In the genomic region with DNA sequence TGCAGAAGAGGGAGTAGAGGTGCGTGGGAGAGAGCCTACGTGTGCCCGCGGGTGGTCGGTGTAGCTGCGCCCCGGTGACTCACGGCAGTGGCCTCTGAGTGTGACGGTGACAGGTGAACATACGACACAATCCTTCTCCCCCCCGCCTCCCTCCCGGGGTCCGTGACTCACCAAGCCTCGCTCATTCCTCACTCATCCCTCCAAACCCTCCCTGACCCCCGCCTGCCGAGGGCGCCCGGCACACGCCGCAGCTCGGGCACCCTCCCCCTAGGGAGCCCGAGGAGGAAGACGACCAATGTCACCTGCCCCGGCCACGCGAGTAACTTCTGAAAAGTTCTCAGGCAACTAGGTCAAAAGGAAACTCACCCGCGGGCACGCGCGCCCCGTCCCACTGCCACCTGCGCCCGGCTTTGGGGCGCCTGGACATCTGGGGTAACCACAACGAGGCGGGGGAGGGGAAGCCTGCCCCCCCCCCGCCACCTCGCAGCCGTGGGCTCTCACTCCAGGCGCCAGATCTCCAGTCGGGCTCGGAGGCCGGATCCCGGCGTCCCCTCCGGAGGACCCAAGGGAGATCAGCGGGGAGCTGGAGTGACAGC, we compare ENCODE assay signal across 8 mouse cellular contexts. TPM values are rescaled to one million over a fixed set of nuclear protein-coding genes. Genes with fewer than 3 reads are reported as not detected.
DNase-seq lines count a peak whose midpoint lies in the region; ATAC-seq and TF ChIP-seq lines count a peak whose summit lies in the region.

No protein-coding gene starts in this region.

- peaks cover 49% of the 10 kb centered on the region for H3K4me1 ChIP-seq in forebrain, embryonic 15.5 days
- peaks cover 43% of the 10 kb centered on the region for H3K4me1 ChIP-seq in hindbrain, embryonic 14.5 days (replicated peaks; ENCODE audit: control insufficient read depth, insufficient read depth, low read length)
- H3K4me1 ChIP-seq in liver, embryonic 13.5 days (replicated peaks): peaks cover 68% of the 10 kb centered on the region

- H3ac ChIP-seq in myocyte (ENCODE audit: control insufficient read depth, insufficient read length): peak overlapping the region; percentile 57

- WGBS in forebrain, embryonic 15.5 days: 1% methylated on average over 40 of the region's 48 CpGs
- 2% methylated on average over 35 of the region's 48 CpGs for WGBS in hindbrain, embryonic 14.5 days
- under 1% methylated on average over 48 of the region's 48 CpGs for WGBS in liver, embryonic 13.5 days (ENCODE audit: insufficient replicate concordance)

- H3K79me2 ChIP-seq in myocyte (ENCODE audit: control insufficient read depth, insufficient read depth): peaks cover 29% of the 10 kb centered on the region

- DNase-seq in left cerebral cortex, adult 2 months (ENCODE audit: extremely low spot score in 1 of 2, low spot score in 2 of 2): peak; percentile 41 to 56
- DNase-seq in left cerebral cortex, postnatal 4 days: no peak
- DNase-seq in adrenal gland, postnatal 14 days: peak; percentile 87
- DNase-seq in hindbrain, embryonic 14.5 days (ENCODE audit: low spot score): no peak
- peak; percentile 34 for DNase-seq in liver, embryonic 13.5 days
- DNase-seq in thymus, postnatal 4 days: peak; percentile 80

- no peak for TF ChIP-seq POLR2A in myocyte (IDR thresholded peaks at IDR 0.05; ENCODE audit: insufficient read length, low read depth)

- H3K9me3 ChIP-seq in forebrain, embryonic 15.5 days: no peaks in the 10 kb centered on the region
- H3K9me3 ChIP-seq in hindbrain, embryonic 14.5 days (ENCODE audit: control insufficient read depth, low read length): no peaks in the 10 kb centered on the region
- H3K9me3 ChIP-seq in liver, embryonic 13.5 days (replicated peaks): no peaks in the 10 kb centered on the region

- peak overlapping the region; percentile 82 for H3K4me3 ChIP-seq in left cerebral cortex, adult 2 months
- H3K4me3 ChIP-seq in forebrain, embryonic 15.5 days: peak overlapping the region; percentile 75
- H3K4me3 ChIP-seq in hindbrain, embryonic 14.5 days (replicated peaks; ENCODE audit: low read length): peak overlapping the region; percentile 69
- H3K4me3 ChIP-seq in liver, embryonic 13.5 days (replicated peaks): peak overlapping the region; percentile 68
- peak overlapping the region; percentile 54 for H3K4me3 ChIP-seq in myocyte

- H3K4me2 ChIP-seq in forebrain, embryonic 15.5 days (replicated peaks): peak overlapping the region; percentile 93
- H3K4me2 ChIP-seq in hindbrain, embryonic 14.5 days (replicated peaks): peak overlapping the region; percentile 87
- peak overlapping the region; percentile 91 for H3K4me2 ChIP-seq in liver, embryonic 13.5 days
- peak overlapping the region; percentile 100 for H3K4me2 ChIP-seq in myocyte (ENCODE audit: low read depth)

- no peaks in the 10 kb centered on the region for H3K27me3 ChIP-seq in forebrain, embryonic 15.5 days
- peaks cover 22% of the 10 kb centered on the region for H3K27me3 ChIP-seq in hindbrain, embryonic 14.5 days (ENCODE audit: control insufficient read depth, insufficient read depth, low read length)
- peaks cover 42% of the 10 kb centered on the region for H3K27me3 ChIP-seq in liver, embryonic 13.5 days
- no peaks in the 10 kb centered on the region for H3K27me3 ChIP-seq in myocyte (ENCODE audit: control insufficient read depth, insufficient read depth, insufficient read length)

- ATAC-seq in forebrain, embryonic 15.5 days (replicated peaks): no peak
- no peak for ATAC-seq in hindbrain, embryonic 14.5 days (ENCODE audit: low FRiP score)
- ATAC-seq in liver, embryonic 13.5 days (ENCODE audit: low read depth): 0 out of 2 replicates have a peak, but pooled peaks have one; percentile 1

- peak overlapping the region; percentile 59 for H3K9ac ChIP-seq in forebrain, embryonic 15.5 days (replicated peaks)
- H3K9ac ChIP-seq in hindbrain, embryonic 14.5 days: peak overlapping the region; percentile 64
- H3K9ac ChIP-seq in liver, embryonic 13.5 days: peak overlapping the region; percentile 73

- no peak for TF ChIP-seq CTCF in left cerebral cortex, adult 2 months (IDR thresholded peaks at IDR 0.05)

- intact Hi-C loops in left cerebral cortex, adult 2 months (cut with DNase I): loop anchor here (1.0 kb wide), 1 partner anchor 28 kb away; no protein-coding TSS in a partner anchor
- intact Hi-C loops in left cerebral cortex, postnatal 4 days (cut with DNase I): no loop called here

- H3K27ac ChIP-seq in left cerebral cortex, adult 2 months: peak overlapping the region; percentile 96
- H3K27ac ChIP-seq in forebrain, embryonic 15.5 days (replicated peaks): no peak overlapping the region
- H3K27ac ChIP-seq in hindbrain, embryonic 14.5 days: no peak overlapping the region
- H3K27ac ChIP-seq in liver, embryonic 13.5 days: 0 out of 2 replicates have a peak overlapping the region, but pooled peaks have one; percentile 43

- no peaks in the 10 kb centered on the region for H3K36me3 ChIP-seq in forebrain, embryonic 15.5 days
- H3K36me3 ChIP-seq in hindbrain, embryonic 14.5 days (replicated peaks; ENCODE audit: control insufficient read depth, insufficient read depth): no peaks in the 10 kb centered on the region
- H3K36me3 ChIP-seq in liver, embryonic 13.5 days: no peaks in the 10 kb centered on the region
- no peaks in the 10 kb centered on the region for H3K36me3 ChIP-seq in myocyte (ENCODE audit: control insufficient read depth, insufficient read depth)

TF ChIP-seq in myocyte, 11 proteins besides CTCF, POLR2A, EP300 and RAD21:
- TF ChIP-seq USF1 (IDR thresholded peaks at IDR 0.05; ENCODE audit: low read depth) (no peak), MYOD1 (IDR thresholded peaks at IDR 0.05; ENCODE audit: control insufficient read depth in 1 of 3, insufficient read length in 2 of 3, low read depth in 2 of 3) (peak in 2 of 3 experiments; percentile 86 to 98), POLR2AphosphoS2 (IDR thresholded peaks at IDR 0.05; ENCODE audit: insufficient read length, low read depth) (no peak), SRF (IDR thresholded peaks at IDR 0.05; ENCODE audit: control insufficient read depth, insufficient read length, low read depth) (no peak), CEBPB (IDR thresholded peaks at IDR 0.05; ENCODE audit: insufficient read depth, poor library complexity, severe bottlenecking) (no peak), MYOG (IDR thresholded peaks at IDR 0.05; ENCODE audit: control insufficient read depth in 1 of 3, insufficient read depth in 1 of 3, insufficient read length in 2 of 3, low read depth in 2 of 3) (peak in 2 of 3 experiments; percentile 1 to 75), REST (IDR thresholded peaks at IDR 0.05; ENCODE audit: insufficient read depth, insufficient read length) (no peak), MAX (IDR thresholded peaks at IDR 0.05; ENCODE audit: low read depth) (no peak), TCF12 (IDR thresholded peaks at IDR 0.05; ENCODE audit: insufficient read depth, poor library complexity, severe bottlenecking) (no peak), E2F4 (IDR thresholded peaks at IDR 0.05; ENCODE audit: insufficient read depth) (no peak), TCF3 (IDR thresholded peaks at IDR 0.05; ENCODE audit: insufficient read length, low read depth) (peak; percentile 34)

RNA-seq across cellular contexts. Expression of gene Csrnp1, which starts 1.4 kb away (rescaled TPM):
- total RNA-seq in left cerebral cortex, adult 2 months (2021): 10 to 100 TPM; 28.7 to 31.3 TPM
- total RNA-seq in left cerebral cortex, postnatal 4 days (2021): 1 to 10 TPM; 2.9 to 3.7 TPM
- total RNA-seq in adrenal gland, postnatal 14 days (2021): 17.8 and 24.5 TPM in 2 replicates
- 1.6 and 2.0 TPM in 2 replicates for polyA plus RNA-seq in forebrain, embryonic 15.5 days (2015; fragmentation: Nextera tagmentation; extraction: Ambion mirVana)
- polyA plus RNA-seq in hindbrain, embryonic 14.5 days (2014; fragmentation: Nextera tagmentation; extraction: Ambion mirVana): 0.68 and 0.80 TPM in 2 replicates
- polyA plus RNA-seq in liver, embryonic 13.5 days (2015; fragmentation: Nextera tagmentation; extraction: Ambion mirVana): 1.2 and 1.3 TPM in 2 replicates
- polyA plus RNA-seq in myocyte (2012; fragmentation: generic; extraction: Trizol): 9.2 TPM

RNA-seq across cellular contexts. Expression of gene Xirp1, which starts 40.3 kb away (rescaled TPM):
- under 1 TPM; 0.14 to 0.20 TPM for total RNA-seq in left cerebral cortex, adult 2 months (2021)
- total RNA-seq in left cerebral cortex, postnatal 4 days (2021): under 1 TPM in 1 of 2 experiments, not detected in 1; 0.06 TPM
- 0.22 and 0.30 TPM in 2 replicates for total RNA-seq in adrenal gland, postnatal 14 days (2021)
- polyA plus RNA-seq in forebrain, embryonic 15.5 days (2015; fragmentation: Nextera tagmentation; extraction: Ambion mirVana): not detected in 2 replicates
- 0.04 TPM in 1 of 2 replicates, not detected in the other for polyA plus RNA-seq in hindbrain, embryonic 14.5 days (2014; fragmentation: Nextera tagmentation; extraction: Ambion mirVana)
- polyA plus RNA-seq in liver, embryonic 13.5 days (2015; fragmentation: Nextera tagmentation; extraction: Ambion mirVana): 0.01 and 0.14 TPM in 2 replicates
- 35.6 TPM for polyA plus RNA-seq in myocyte (2012; fragmentation: generic; extraction: Trizol)

RNA-seq across cellular contexts. Expression of gene Ttc21a, which starts 45.6 kb away (rescaled TPM):
- total RNA-seq in left cerebral cortex, adult 2 months (2021): under 1 TPM; 0.45 to 0.77 TPM
- 1 to 10 TPM; 1.4 to 1.5 TPM for total RNA-seq in left cerebral cortex, postnatal 4 days (2021)
- 0.11 TPM in 2 replicates for total RNA-seq in adrenal gland, postnatal 14 days (2021)
- polyA plus RNA-seq in forebrain, embryonic 15.5 days (2015; fragmentation: Nextera tagmentation; extraction: Ambion mirVana): 0.57 and 0.69 TPM in 2 replicates
- polyA plus RNA-seq in hindbrain, embryonic 14.5 days (2014; fragmentation: Nextera tagmentation; extraction: Ambion mirVana): 1.2 TPM in 2 replicates
- 0.08 and 0.09 TPM in 2 replicates for polyA plus RNA-seq in liver, embryonic 13.5 days (2015; fragmentation: Nextera tagmentation; extraction: Ambion mirVana)
- polyA plus RNA-seq in myocyte (2012; fragmentation: generic; extraction: Trizol): 0.05 TPM

RNA-seq across cellular contexts. Expression of gene Gorasp1, which starts 45.7 kb away (rescaled TPM):
- total RNA-seq in left cerebral cortex, adult 2 months (2021): 10 to 100 TPM; 30.7 to 38.0 TPM
- 10 to 100 TPM; 20.2 to 22.8 TPM for total RNA-seq in left cerebral cortex, postnatal 4 days (2021)
- 17.0 and 22.3 TPM in 2 replicates for total RNA-seq in adrenal gland, postnatal 14 days (2021)
- 25.5 and 26.2 TPM in 2 replicates for polyA plus RNA-seq in forebrain, embryonic 15.5 days (2015; fragmentation: Nextera tagmentation; extraction: Ambion mirVana)
- polyA plus RNA-seq in hindbrain, embryonic 14.5 days (2014; fragmentation: Nextera tagmentation; extraction: Ambion mirVana): 24.3 and 27.9 TPM in 2 replicates
- 10.4 and 12.6 TPM in 2 replicates for polyA plus RNA-seq in liver, embryonic 13.5 days (2015; fragmentation: Nextera tagmentation; extraction: Ambion mirVana)
- 10.5 TPM for polyA plus RNA-seq in myocyte (2012; fragmentation: generic; extraction: Trizol)

Comparison
In these comparisons a context has a peak if more than half of its experiments do, and no peak if none do; other contexts are left out.
1. DNase-seq: peak in left cerebral cortex, adult 2 months (2 of 2), adrenal gland, postnatal 14 days (single experiment), liver, embryonic 13.5 days (single experiment) and thymus, postnatal 4 days (single experiment); none in left cerebral cortex, postnatal 4 days (single experiment) and hindbrain, embryonic 14.5 days (single experiment).
2. H3K27ac ChIP-seq: peak in left cerebral cortex, adult 2 months (single experiment) and liver, embryonic 13.5 days (single experiment); none in forebrain, embryonic 15.5 days (single experiment) and hindbrain, embryonic 14.5 days (single experiment).
3. RNA of gene Xirp1, which starts 40.3 kb away (polyA plus RNA-seq): 35.6 TPM in myocyte (single experiment); 0.04 TPM in hindbrain, embryonic 14.5 days, not detected in forebrain, embryonic 15.5 days and 0.01 to 0.14 TPM in liver, embryonic 13.5 days; every median in the first group is over 10 times any median in the second.
4. Peak in every context shown above with its lines, with median percentiles within 50 percentile points of each other: H3K4me3 ChIP-seq, H3K4me2 ChIP-seq and H3K9ac ChIP-seq.